Mouse (Mus musculus): Measurements from ENCODE around the gene 5430419D17Rik.

5430419D17Rik gene

GRCm38 (mm10) chr7:131318340-131318739 is 144.1 kb downstream of the 5430419D17Rik start:
- DNase-seq, result no peak

- DNase-seq, result no peak
Measured at GRCm38 (mm10) chr7:131322192-131322591, 148.0 kb downstream of the 5430419D17Rik start, which contains the start of gene Cuzd1. TSS of gene Cuzd1 (minus strand) at chr7:131322292.

GRCm38 (mm10) chr7:131327054-131327453 is 152.9 kb downstream of the 5430419D17Rik start:
- no peak for DNase-seq

GRCm38 (mm10) chr7:131329416-131329815 is 155.2 kb downstream of the 5430419D17Rik start, which contains the start of gene Fam24b:
TSS of gene Fam24b (minus strand) at chr7:131329516.
- DNase-seq, result no peak

GRCm38 (mm10) chr7:131331688-131332087 is 157.5 kb downstream of the 5430419D17Rik start:
- DNase-seq, result no peak

- DNase-seq, result no peak
Measured at GRCm38 (mm10) chr7:131333564-131333963, 159.4 kb downstream of the 5430419D17Rik start, which contains the start of gene Fam24a. TSS of gene Fam24a (plus strand) at chr7:131333864.

- no peak for DNase-seq
Measured at GRCm38 (mm10) chr7:131337502-131338068, 163.4 kb downstream of the 5430419D17Rik start.

- no peak for DNase-seq
Measured at GRCm38 (mm10) chr7:131345856-131346541, 171.8 kb downstream of the 5430419D17Rik start.
